Mouse (Mus musculus): ENCODE measurements around the gene Mgmt. TPM values are rescaled to one million over a fixed set of nuclear protein-coding genes. Genes with fewer than 3 reads are reported as not detected.

Gene Mgmt
- polyA plus RNA-seq, 3 experiments from 2014 or later: 5.8 to 14.2 (median 10.3) TPM

GRCm38 (mm10) chr7:137131957-137132356 is 237.5 kb downstream of the Mgmt start:
- no peak for ATAC-seq

GRCm38 (mm10) chr7:137138101-137138500 is 243.7 kb downstream of the Mgmt start:
- no peak for ATAC-seq

GRCm38 (mm10) chr7:137140321-137140720 is 245.9 kb downstream of the Mgmt start:
- no peak for ATAC-seq

- ATAC-seq: no peak
These were observed 247.0 kb downstream of the Mgmt start for GRCm38 (mm10) chr7:137141386-137141785.

- no peak for ATAC-seq
These were observed 252.7 kb downstream of the Mgmt start for GRCm38 (mm10) chr7:137147101-137147500.

- ATAC-seq: no peak
These were observed 257.4 kb downstream of the Mgmt start for GRCm38 (mm10) chr7:137151854-137152253.

GRCm38 (mm10) chr7:137154623-137155022 is 260.2 kb downstream of the Mgmt start:
- ATAC-seq: peak; percentile 80

GRCm38 (mm10) chr7:137159086-137159485 is 264.7 kb downstream of the Mgmt start:
- ATAC-seq: no peak

GRCm38 (mm10) chr7:137172278-137172677 is 277.9 kb downstream of the Mgmt start:
- no peak for ATAC-seq
